Mouse (Mus musculus): ENCODE results near the gene Adcy9.
"Not testable (repeated sequence)": the region's sequence is repeated elsewhere in the genome, so short reads cannot be mapped to it uniquely, and the experiment has no call there.

The Adcy9 gene

DNA sequence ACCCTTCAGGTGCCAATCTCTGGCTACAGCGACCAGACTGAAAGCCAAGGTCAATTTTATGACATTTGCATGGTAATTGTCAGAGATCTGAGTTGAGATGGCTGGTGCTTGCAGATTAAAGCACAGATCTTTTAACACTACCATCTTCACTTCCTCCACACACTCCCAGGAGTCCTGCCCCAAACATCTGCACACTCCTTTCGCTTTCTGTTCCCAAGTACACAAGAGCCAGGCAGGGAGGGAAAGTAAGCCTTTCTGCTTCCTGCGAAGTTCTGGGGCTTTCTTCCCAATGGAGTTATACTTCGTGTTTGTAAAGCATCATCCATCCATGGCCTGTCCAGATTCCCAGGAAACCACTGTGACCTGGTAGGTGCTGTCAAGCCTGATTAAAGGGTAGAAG is 38.8 kb downstream of the Adcy9 start:
- no peak for DNase-seq

DNA sequence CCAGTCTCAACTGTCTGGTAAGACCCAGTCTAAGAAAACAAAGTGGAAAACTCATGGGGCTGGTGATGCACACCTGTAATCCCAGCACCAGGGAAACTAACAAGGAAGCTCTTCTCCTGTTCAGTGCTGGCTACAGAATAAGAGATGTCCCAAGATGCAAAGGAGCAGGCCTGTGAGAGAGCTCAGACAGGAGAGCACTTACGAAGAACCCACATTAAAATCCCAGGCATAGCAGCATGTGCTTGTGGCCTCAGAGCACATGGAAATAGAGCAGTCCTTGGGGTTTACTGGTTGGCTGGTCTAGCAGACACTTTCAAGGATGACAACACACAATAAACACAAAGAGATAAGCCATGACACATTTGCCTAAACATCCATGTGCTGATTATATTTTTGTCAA is 41.5 kb downstream of the Adcy9 start:
- no peak for DNase-seq

DNA sequence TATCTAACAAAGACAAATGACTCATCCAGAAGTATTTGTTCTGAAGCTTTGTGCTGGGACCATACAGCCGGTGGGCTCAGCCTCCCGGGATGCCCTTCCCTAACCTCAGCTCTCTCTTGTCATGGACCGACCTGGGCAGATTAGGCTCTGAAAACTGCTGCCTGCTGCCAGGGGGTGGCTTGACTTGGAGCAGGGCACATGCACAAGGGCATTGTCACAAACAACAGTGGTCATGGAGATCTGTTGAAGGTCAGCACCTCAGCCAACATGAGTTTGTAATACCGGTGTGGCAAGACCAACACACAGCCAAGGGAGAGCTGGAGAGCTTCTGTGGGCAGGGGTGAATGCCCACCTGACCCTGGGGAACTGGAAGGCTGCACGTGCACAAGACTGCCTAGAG is 42.7 kb downstream of the Adcy9 start:
- no peak for DNase-seq

DNA sequence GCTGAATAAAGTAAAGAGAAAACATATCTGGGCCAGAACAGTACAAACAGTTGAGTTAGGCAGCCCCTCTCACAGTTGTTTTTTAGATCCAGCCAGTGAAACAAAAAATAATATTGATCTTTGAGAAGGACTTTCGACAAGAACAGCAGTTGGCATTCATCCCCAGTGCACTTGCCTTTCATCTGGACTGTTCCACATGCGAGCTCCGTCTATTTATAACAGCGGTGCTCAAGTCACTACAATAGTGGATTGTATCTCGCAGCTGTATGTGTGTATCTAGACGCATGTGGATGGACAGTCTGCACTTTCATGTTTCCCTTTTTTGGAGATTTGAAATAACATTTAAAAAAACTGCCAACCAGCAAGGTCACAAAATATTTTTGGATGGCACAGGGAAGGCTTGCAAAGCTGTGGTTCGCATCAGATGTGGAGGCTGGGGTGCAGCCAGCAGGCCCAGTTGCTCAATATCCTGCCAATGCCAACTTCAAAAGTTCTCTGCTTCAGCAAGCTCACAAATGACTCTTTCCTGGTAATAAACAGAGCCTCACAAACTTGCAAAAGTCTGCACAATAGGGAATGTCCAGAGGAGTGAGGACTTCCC is 45.4 kb downstream of the Adcy9 start:
- DNase-seq: no peak

DNA sequence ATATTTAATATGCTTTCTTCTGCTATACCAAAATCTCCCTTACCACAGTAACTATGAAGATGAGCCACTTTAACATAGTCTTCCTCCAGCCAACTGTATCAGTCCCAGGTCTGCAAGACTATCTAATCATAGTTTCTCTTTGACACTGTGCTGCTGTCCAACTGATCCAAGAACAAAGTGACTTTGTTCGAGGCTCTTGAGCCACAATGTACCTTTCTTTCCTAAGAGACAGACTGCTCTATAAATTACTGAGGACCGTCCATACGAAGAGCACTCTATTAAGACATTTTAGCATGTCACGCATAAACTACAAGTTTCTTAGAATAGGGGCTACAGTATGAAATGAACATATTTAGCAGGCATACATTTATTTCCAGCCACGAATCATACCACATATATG is 46.0 kb downstream of the Adcy9 start:
- no peak for DNase-seq

DNA sequence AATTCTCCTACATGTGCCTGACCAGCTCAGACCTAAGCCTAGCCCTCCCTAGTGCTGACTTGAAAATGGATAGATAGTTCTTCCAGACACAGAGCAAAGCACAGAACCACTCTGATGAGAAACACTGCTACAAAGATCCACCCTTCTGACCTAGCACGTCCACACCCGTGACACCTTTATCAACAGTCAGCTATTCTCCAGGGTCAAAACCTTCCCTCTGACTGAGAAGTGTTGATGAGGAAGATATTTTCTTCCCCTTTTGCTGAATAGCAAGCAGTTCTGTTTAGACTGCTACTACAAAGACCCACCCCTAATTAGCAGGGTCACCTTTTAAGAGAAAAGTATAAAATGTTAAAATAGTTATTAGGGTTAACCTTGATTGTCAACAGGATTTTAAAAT is 49.3 kb downstream of the Adcy9 start:
- no peak for DNase-seq

DNA sequence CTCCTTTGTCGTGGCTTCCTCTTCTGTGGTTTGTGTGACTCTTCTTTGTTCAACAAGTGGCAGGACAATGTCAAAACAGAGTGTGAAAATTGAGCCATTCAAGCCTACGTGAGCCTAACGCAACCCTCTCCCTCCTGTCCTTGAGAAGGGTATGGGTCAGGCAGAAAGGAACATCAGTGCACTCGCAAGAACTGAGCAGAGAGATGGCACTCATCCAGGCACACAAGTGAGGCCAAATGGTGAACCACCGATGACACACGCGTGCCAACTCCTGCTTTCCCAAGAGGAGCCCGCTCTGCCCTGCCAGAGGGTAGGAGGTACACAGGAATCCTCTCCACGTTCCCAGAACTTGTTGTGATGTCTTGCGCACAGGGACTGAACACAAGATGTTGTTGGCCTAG is 50.2 kb downstream of the Adcy9 start:
- no peak for DNase-seq

DNA sequence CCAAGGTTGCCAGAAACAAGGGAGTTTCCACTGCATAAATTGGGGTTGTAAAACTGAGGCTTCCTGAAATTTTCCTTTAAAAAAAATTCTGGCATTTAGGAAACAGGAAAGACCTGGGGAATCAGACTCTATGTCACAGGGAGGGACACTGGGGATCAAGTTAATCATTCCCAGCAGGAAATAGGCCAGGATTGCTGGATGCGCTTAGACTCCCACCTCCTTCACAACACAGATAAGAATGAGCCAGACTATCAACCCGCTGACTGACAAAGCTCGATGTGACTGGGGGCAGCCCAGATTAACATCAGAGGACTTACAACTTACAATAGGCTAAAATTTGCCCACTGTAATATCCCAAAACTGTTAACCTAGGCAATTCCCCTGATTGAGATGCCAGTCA is 52.4 kb downstream of the Adcy9 start:
- no peak for DNase-seq

DNA sequence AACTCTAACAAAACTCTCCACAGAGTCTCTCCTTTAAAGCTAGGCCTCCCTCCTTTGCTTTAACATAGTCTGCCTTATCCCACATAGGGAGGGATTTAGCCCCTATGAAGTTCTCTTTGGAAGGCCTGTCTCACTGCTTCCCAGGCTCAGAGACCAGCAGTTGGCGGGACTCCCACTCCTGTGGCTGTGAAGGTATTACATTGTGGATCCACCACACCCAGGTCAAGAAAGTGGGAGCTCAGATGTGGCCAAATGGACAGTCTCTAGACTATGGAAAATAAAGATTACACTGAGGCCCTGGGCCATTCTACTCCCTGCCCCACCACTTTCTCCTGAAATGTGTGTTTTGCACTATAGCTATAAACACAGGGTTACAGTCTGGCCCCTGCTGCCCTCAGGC is 53.0 kb downstream of the Adcy9 start:
- no peak for DNase-seq

DNA sequence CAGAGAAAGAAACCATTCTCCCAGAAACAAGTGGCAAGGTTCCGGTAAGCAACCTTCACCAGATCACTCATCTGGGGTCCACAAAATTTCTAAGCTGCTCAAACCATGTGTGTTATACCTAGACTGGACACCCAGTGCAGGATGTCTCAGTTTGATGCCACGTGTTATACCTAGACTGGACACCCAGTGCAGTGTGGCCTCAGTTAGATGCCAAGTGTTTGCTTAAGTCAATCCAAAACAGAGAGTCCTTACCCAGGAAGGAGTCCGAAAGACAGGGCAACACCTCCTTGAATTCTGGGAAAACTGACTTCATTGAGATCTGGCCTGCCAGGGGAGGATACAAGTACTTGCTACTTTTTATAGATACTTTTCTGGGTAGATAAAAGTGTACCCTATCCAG is 53.6 kb downstream of the Adcy9 start:
- no peak for DNase-seq

DNA sequence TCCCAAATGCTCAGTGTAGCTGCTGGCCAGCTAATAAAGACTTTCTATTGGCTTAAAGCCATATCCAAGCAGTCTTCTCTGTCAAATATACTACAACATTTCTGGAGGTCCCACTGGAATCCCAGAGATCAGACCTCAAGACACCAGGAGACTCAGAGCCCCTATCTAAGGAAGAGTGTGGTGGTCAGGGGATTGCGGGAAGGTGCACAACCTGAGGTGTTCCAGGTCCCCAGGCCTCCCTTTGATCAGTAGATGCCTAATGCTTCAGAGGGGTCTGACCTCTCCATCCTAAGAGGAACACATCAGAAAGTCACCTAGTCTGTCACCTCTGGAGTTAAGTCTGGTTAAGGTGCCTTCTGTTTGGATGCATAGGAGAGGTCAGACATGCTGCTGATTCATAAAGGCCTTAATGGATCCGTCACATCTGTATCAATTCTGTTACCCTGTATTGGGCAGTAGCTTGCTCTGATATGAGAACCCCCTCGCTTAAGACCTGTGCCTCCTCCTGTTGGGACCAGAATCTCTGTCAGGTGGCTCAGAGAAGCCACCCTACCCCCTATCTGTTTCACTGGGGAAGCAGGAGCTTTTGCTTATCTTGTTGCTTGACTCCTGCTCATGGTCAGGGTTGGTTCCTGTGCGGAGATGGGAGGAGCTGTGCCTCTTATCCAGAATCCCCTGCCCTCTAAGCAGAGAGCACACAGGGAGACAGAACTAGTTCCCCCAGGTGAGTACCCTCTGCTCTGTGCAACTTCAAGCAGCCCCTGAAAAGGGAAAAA is 56.8 kb downstream of the Adcy9 start:
- no peak for DNase-seq

DNA sequence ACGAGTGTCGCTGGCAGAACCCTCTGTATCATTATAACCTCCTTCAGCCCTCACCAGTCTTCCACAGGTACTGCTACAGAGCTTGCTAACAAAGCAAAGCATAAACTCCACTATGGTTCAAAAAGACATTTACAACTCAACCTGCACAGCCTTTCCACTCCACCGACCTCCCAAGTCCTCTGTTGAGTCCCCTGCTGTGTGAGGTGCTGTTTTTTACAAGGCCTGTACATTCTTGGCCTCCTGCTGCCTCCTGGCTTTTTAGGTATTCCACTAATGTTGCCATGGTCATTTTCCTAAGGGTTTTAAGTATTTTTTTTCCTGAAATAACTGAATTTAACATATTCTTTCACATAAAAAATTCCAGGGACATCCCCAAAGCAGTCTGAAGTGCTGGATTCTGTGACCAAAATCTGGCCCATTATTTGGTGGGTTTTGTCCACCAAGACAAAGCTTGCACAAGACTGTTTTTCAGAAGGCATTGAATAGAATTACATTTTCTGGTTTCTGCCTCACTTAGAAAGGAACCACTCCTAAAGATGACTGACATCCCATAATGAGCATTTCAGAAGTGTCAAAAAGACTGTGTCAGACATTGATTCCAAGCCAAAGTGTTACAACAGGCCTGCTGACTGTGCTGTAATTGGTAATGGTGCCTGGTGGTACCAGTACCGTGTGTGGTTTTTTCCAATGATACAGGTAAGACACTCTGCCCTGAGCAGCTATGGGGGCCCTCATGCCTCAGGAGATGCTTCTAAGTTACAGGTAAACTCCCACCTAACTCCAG is 64.8 kb downstream of the Adcy9 start:
- no peak for DNase-seq

DNA sequence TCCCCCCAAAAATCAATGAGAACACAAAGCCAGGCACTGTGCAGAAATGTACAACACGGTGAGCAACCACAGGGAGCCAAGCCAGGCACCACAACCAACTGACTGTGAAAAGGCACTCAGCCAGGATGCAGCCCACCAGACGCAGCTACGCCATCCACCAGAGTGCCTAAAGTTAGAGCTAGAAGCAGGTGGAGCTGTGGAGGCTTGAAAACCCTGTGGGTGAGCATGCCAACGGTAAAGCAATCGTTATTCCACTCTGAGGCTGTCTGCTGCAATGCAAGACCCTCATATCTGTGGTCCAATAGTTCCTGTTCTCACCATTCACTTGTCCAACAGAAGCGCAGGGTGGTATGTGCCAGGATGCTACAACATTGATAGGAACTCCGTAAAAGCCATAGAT is 77.7 kb downstream of the Adcy9 start:
- DNase-seq: no peak

DNA sequence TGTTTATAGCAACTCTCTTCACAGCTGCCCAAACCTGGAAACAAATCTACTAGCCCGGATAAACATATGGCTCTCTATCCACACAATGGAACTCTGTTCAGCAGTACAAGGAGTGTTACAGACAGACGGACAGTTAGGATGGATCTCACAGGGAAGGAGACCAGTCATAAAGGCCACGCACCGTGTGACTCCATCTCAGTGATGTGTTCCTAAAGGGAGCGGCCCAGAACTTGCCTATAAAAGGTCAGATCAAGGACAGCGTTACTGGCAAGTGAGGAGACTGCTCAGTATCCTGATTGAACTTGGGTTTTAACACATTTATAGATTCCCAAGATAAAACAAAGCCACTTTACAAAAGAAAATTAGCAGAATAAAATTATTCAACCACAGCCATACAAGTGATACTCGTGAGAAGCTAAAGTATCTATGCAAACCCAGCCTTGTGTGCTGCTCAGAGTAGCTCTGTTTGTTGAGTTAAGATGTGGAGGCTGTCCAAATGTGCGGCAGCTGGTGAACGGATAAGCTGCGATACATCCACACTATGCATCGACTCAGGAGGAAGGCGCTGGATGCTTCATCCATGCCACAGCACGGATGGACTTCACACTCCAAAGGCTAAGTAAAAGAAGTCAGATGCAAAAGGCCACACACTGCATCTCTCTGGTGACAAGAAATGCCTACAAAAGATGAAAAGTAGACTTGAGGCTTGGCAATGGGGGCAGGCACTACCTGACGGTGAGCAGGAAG is 78.8 kb downstream of the Adcy9 start:
- no peak for DNase-seq

DNA sequence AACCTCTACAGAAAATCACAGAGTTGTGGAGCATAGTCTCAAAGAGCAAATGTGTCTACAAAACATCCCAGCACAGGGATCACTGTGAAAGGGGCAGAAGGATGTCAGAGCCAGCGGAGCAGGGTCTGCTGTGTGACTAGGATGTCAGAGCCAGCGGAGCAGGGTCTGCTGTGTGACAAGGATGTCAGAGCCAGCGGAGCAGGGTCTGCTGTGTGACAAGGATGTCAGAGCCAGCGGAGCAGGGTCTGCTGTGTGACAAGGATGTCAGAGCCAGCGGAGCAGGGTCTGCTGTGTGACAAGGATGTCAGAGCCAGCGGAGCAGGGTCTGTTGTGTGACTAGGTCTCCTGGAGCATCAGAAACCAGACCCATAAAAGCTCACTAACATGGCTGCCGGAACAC is 81.1 kb downstream of the Adcy9 start:
- DNase-seq: not testable (repeated sequence)

DNA sequence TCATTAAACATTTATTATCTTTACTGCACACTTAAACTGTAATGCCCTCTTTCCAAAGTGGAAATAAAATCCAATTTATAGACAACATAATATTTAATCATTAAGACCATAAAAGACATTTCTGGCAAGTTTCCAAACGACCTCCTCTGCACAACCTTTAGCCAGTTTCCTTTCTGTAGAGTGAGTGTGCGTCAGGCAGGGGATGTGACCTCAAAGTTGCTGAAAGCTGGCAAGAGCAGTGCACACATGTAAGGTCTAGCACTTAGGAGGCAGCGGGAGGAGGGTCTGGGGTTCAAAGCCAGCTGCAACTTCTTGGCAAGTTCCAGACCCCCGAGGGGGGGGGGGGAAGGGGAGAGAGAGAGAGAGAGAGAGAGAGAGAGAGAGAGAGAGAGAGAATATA is 83.0 kb downstream of the Adcy9 start:
- no peak for DNase-seq

DNA sequence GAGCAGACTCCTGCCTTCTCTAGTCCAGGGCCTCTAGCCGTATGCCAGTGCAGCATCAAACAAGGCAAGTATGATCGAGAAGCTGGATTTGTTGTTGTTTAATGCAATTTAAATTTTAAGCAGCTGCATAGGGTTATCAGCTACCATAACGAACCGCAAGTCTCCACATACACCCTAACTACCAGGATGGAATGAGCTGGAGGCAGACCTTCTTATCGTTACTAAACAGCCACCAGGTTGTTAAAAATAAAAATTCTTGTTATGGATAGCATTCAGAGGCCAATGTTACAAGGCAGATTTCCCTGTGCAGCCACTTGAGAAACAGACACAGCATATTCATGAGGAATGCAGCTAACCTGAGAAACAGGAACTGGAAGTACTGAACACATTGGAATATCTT is 86.5 kb downstream of the Adcy9 start:
- no peak for DNase-seq

DNA sequence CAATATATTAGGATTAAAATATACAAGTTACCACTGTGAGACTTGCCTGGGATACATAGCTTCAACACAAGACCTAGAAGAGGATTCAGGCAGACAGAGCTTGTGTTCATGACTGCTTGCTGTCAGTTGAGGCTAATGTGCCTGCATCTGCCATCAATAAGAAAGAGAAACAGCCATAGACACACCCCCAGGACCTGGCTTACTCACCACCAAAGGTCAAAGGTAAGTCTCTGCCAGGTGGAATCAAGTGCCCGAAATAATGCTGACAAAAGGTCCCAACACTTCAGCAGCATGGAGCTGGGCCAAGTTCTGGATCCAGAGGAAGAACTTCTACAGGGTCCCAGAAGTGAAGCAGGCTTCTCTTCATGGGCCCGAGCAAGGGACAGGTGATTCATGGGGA is 86.9 kb downstream of the Adcy9 start:
- no peak for DNase-seq

DNA sequence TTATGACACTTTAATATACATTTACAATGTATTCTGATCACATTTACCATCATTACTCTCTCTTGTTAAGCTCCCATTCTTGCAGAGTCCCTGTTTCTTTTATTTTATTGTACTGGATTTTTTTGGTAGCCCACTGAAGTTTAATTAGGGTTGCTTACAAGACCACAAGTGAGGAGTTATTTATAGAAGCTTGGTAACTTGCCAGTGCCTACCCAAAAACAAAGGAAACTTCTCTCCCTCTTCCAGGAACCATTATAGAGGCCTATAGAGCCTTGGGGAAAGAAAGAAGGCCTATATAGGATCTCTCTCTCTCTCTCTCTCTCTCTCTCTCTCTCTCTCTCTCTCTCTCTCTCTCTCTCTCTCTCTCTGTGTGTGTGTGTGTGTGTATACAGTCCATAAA is 93.2 kb downstream of the Adcy9 start:
- no peak for DNase-seq

DNA sequence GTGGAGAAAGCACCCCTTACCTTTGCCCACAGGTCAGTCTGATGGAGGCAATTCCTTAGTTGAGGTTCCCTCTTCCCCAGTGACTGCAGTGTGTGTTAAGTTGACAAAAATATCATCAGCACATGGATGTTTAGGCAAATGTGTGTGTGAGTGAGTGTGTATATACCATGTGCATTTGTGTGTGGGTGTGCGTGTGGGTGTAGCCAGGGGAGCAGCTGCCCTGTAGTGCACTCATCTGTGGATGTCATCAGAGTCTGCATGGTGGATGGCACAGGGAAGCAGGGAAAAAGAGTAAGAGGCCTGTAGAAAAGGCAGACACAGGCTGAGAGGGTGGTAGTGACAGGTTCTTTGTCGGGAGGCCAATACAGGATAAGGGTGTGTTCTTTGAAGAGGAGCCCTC is 94.5 kb downstream of the Adcy9 start:
- no peak for DNase-seq

DNA sequence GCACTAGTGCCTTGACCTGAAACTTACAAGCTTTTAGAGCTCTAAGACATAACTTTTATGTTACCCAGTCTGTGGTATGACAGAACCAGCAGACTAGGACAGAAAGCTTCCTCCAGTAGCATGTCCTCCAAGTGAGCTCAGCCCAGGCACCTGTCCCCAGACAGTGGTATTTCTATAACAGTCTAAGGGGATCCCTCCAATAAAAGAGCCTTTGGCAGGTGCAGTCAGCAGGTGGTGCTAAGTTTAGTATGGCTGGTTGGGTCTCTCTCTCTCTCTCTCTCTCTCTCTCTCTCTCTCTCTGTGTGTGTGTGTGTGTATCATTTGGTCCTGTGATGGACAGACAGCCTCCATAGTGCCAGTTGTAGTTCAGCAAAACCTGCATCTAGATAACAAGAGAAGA is 95.3 kb downstream of the Adcy9 start:
- DNase-seq: no peak

DNA sequence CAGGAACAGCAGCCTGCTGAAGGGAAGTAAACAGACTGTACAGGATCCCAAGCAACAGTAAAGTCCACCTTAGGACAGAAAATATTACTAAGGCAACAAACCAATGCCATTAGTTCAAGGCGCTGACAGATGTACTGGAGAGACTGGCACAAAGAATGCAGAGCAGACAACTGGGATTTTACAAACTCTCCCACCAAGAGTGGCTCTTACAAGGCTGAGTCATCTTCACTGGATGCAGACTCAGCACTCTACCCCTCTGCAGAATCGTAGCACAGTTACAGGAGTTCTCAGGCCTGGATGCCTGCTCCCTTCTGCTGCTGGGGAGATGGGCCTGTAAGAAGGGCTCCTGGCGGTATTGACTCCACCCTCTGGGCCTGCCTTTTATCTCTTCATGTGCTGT is 99.4 kb downstream of the Adcy9 start:
- no peak for DNase-seq

DNA sequence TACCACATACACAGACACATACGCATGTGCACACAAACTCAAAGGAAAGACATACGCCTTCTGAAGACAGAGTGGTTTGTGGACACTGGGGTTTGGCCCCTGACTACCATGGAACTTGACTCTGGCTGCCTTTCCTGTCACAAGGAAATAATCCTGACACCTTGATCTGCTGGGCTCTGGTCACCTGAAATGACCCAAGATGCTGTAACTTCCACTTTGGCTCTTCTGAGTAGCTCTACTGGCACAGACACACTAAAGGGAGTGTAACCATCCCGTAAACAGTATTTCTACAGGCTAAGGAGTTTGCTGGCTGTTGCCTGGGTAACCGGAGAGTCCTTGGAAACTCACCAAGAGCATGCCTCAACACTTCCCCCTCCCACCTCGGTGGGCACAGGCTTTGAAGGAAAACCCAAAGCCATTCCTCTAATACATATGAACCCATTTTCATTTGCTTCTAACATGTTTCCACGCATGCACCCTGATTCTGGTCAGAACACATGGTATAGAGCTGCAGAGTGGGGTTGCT is 102.2 kb downstream of the Adcy9 start:
- DNase-seq: no peak

Measured in thymus, postnatal 4 days (tissue).